32 mouse cellular contexts compared by ENCODE assay signal in the genomic region with DNA sequence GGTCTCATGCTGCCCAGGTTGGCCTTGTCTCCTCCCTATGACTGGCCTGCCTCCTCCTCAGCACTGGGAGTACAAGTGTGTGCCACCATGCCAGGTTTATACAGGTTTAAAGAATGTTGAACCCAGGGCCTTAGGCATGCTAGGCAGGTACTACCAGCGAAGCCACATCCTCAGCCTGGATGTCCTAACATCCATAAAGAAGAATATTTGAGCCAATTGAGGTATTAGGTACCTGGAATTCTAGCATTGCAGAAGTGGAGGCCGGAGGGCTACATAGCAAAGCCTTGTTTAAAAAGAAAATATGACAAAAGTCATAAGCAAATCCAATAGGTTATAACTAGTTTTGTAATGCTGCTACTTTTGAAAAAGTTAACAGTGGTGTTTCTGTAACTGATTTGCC.
"Had no signal": no experiment of that assay in that cellular context is flagged by ENCODE, and none has a peak within 500 bp of the region (broad histone marks: within the 10 kb centered on the region; RNA-seq: fewer than 3 reads in every experiment).

No protein-coding gene starts in this region.

- H3K27me3 ChIP-seq: heart, embryonic 12.5 days; heart, embryonic 13.5 days; heart, embryonic 15.5 days; hindbrain, embryonic 12.5 days; hindbrain, embryonic 13.5 days; hindbrain, embryonic 15.5 days; intestine, embryonic 15.5 days; kidney, embryonic 15.5 days had no signal

- H3K36me3 ChIP-seq: heart, embryonic 13.5 days; heart, embryonic 15.5 days; hindbrain, embryonic 10.5 days; hindbrain, embryonic 12.5 days; hindbrain, embryonic 13.5 days; hindbrain, embryonic 15.5 days; intestine, embryonic 15.5 days; kidney, embryonic 15.5 days had no signal

- H3K9ac ChIP-seq: heart, embryonic 12.5 days; heart, embryonic 13.5 days; heart, embryonic 15.5 days; hindbrain, embryonic 12.5 days; hindbrain, embryonic 13.5 days; hindbrain, embryonic 14.5 days; hindbrain, embryonic 15.5 days; intestine, embryonic 15.5 days; kidney, embryonic 15.5 days had no signal

- ATAC-seq: hindbrain, embryonic 16.5 days; hindbrain, postnatal 0 days; inflammation-experienced regulatory T-cells, adult 6 months; intestine, embryonic 15.5 days; intestine, postnatal 0 days had no signal

- H3K4me1 ChIP-seq: heart, embryonic 12.5 days; hindbrain, embryonic 10.5 days; hindbrain, embryonic 12.5 days; hindbrain, embryonic 13.5 days; hindbrain, embryonic 15.5 days; intestine, embryonic 15.5 days; kidney, embryonic 15.5 days had no signal

- H3K4me3 ChIP-seq: heart, embryonic 12.5 days; heart, embryonic 13.5 days; heart, embryonic 15.5 days; hindbrain, embryonic 10.5 days; hindbrain, embryonic 12.5 days; hindbrain, embryonic 13.5 days; hindbrain, embryonic 15.5 days; intestine, embryonic 15.5 days; kidney, embryonic 15.5 days; left cerebral cortex, adult 2 months had no signal

- H3K4me2 ChIP-seq: heart, embryonic 11.5 days; heart, embryonic 12.5 days; heart, embryonic 13.5 days; heart, embryonic 15.5 days; hindbrain, embryonic 12.5 days; hindbrain, embryonic 13.5 days; hindbrain, embryonic 14.5 days; hindbrain, embryonic 15.5 days; intestine, embryonic 15.5 days; kidney, embryonic 15.5 days had no signal

- H3K27ac ChIP-seq: heart, embryonic 13.5 days; heart, embryonic 15.5 days; hindbrain, embryonic 10.5 days; hindbrain, embryonic 12.5 days; hindbrain, embryonic 13.5 days; hindbrain, embryonic 14.5 days; hindbrain, embryonic 15.5 days; hindbrain, postnatal 0 days; intestine, embryonic 15.5 days; kidney, embryonic 15.5 days; kidney, postnatal 0 days; left cerebral cortex, adult 2 months had no signal

- DNase-seq: heart, postnatal 10 days; heart, postnatal 14 days; heart, postnatal 36 days; kidney, adult 11 months; kidney, adult 18-20 months; kidney, adult 2 months; kidney, adult 8-10 months; kidney, adult 9 months; kidney, postnatal 10 days; kidney, postnatal 14 days; kidney, postnatal 25 days; kidney, postnatal 36 days; kidney, postnatal 4 days; layer of hippocampus, adult 9-11 months; layer of hippocampus, postnatal 36 days had no signal

- H3K9me3 ChIP-seq: heart, embryonic 12.5 days; heart, embryonic 13.5 days; heart, embryonic 15.5 days; hindbrain, embryonic 10.5 days; hindbrain, embryonic 12.5 days; hindbrain, embryonic 13.5 days; hindbrain, embryonic 15.5 days; intestine, embryonic 15.5 days; kidney, embryonic 15.5 days had no signal
